Mouse (Mus musculus): ENCODE measurements around the gene Trp53tg5. TPM values are rescaled to one million over a fixed set of nuclear protein-coding genes. Genes with fewer than 3 reads are reported as not detected.

Trp53tg5 gene
- total and polyA plus RNA-seq, 2 experiments from 2014 or later: not detected

DNA sequence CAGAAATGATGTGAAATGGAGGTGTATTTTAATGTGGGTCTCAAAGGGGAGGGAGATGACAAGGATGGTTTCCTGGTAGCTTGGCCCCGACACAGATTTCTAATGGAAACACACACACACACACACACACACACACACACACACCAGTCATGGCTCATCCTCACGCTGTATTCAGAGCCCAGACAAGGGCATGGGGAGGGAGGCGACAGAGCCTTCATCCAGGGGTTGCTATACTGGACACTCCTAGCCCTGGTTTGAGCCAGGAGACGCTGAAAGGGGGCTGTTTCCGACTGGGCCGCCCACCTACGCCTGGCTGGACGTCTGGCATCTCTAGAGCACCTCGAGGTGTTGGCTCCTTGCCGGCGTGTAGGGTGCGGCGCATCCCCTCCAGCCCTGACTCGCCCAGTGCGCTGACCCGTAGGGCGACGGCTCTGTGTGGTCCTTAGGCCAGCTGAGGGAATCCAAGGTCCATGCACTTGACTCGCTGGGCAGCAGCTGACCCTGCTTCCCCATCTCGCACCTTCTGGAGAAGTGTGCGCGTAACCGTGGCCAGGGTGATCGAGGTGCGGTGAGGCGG, 12.2 kb upstream of the Trp53tg5 start, which contains the start of gene Dbndd2:
Dbndd2 (plus strand) TSS at position 426 of the 577 bp plus-strand sequence.
- peak; percentile 24; the same call in 1 of the 2 replicates for ATAC-seq (ENCODE audit: insufficient read depth, low read depth)
- WGBS: 2% methylated on average over 25 of the region's 26 CpGs

DNA sequence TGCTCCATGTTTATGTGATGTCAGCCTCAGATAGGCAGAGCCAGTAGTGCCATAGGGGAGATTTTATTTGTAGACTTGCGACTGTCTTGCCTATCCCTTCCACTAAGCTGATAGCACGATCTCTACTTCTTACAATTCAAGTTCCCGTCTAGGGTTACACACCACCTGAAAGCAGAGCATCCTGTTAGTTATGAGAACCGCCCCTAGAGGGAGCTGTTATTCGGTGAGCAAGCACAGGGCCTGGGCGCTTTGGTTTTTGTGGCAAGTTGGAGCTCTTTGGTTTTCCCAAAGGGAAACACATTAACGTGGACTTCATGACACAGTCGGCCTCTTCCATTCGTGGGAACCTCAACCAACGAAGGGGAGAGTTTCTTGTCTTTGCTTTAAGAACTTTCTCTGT, 3.3 kb downstream of the Trp53tg5 start:
- peak; percentile 28 for DNase-seq (ENCODE audit: low spot score)
- Histone ChIP-seq H3K4me1 (ENCODE audit: control insufficient read depth, insufficient read depth) (no peaks in the 10 kb centered on the region), H3K4me2 (ENCODE audit: low read depth, low read length) (no peak overlapping the region), H3K27me3 (ENCODE audit: control insufficient read depth, insufficient read depth, low read length) (no peaks in the 10 kb centered on the region), H3K4me3 (ENCODE audit: low read depth, low read length) (no peak overlapping the region), H3K36me3 (replicated peaks; ENCODE audit: control insufficient read depth, insufficient read depth, low read length) (peaks cover 24% of the 10 kb centered on the region), H3K9ac (replicated peaks; ENCODE audit: low read depth, low read length) (no peak overlapping the region), H3K27ac (ENCODE audit: low read depth) (no peak overlapping the region), H3K9me3 (replicated peaks; ENCODE audit: control insufficient read depth, low read length) (no peaks in the 10 kb centered on the region)
- TF ChIP-seq EP300 (IDR thresholded peaks at IDR 0.05; ENCODE audit: low read depth) (no peak), CTCF (IDR thresholded peaks at IDR 0.05; ENCODE audit: low read depth) (peak; percentile 59)
- peak; percentile 47; the same call in 1 of the 2 replicates for ATAC-seq (ENCODE audit: insufficient read depth, low read depth)
- 30% methylated on average over 10 of the region's 10 CpGs for WGBS

More for the DNA sequence above, 12.2 kb upstream of the Trp53tg5 start, which contains the start of gene Dbndd2:
- TF ChIP-seq EP300 (IDR thresholded peaks at IDR 0.05; ENCODE audit: low read depth) (no peak), CTCF (IDR thresholded peaks at IDR 0.05; ENCODE audit: low read depth) (no peak)
- H3K4me2 ChIP-seq (ENCODE audit: low read depth, low read length): peak within 1 kb of the TSS; percentile 83
- H3K27me3 ChIP-seq (ENCODE audit: control insufficient read depth, insufficient read depth, low read length): no peaks in the 10 kb centered on the region
- peak within 1 kb of the TSS; percentile 52 for H3K27ac ChIP-seq (ENCODE audit: low read depth)
- peaks cover 7% of the 10 kb centered on the region; the same call in 1 of the 2 replicates for H3K4me1 ChIP-seq (ENCODE audit: control insufficient read depth, insufficient read depth)
- DNase-seq (ENCODE audit: low spot score): no peak
- peaks cover 11% of the 10 kb centered on the region for H3K36me3 ChIP-seq (replicated peaks; ENCODE audit: control insufficient read depth, insufficient read depth, low read length)
- H3K9ac ChIP-seq (replicated peaks; ENCODE audit: low read depth, low read length): peak within 1 kb of the TSS; percentile 65
- peak within 1 kb of the TSS; percentile 66 for H3K4me3 ChIP-seq (ENCODE audit: low read depth, low read length)
- no peaks in the 10 kb centered on the region for H3K9me3 ChIP-seq (replicated peaks; ENCODE audit: control insufficient read depth, low read length)

DNA sequence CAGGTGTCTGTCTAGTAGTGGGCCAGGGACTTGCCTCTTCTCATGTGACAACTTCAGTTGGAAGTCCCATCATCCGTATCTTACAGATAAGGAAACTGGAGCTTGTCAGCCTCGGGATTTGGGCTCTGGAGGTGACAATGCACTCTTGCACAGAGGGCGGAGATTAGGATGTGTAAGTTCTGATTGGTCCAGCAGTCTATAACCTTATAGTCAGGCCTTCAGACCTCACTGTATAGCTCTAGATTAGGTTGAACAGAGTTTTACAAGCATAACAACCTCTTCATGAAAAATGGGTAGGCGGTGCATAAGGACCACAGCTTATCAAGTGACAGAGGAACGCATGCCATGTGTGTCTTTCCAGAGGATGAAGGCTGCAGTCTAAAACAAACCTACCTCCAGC, 6.7 kb downstream of the Trp53tg5 start:
- WGBS: 61% methylated on average over 5 of the region's 5 CpGs
- Histone ChIP-seq H3K9me3 (replicated peaks; ENCODE audit: control insufficient read depth, low read length) (no peaks in the 10 kb centered on the region), H3K4me2 (ENCODE audit: low read depth, low read length) (no peak overlapping the region), H3K4me3 (ENCODE audit: low read depth, low read length) (no peak overlapping the region), H3K9ac (replicated peaks; ENCODE audit: low read depth, low read length) (no peak overlapping the region), H3K27me3 (ENCODE audit: control insufficient read depth, insufficient read depth, low read length) (no peaks in the 10 kb centered on the region), H3K27ac (ENCODE audit: low read depth) (no peak overlapping the region), H3K36me3 (replicated peaks; ENCODE audit: control insufficient read depth, insufficient read depth, low read length) (peaks cover 39% of the 10 kb centered on the region), H3K4me1 (ENCODE audit: control insufficient read depth, insufficient read depth) (0 out of 2 replicates have a peak, but pooled peaks cover 4% of the 10 kb centered on the region)
- DNase-seq (ENCODE audit: low spot score) (no peak), ATAC-seq (ENCODE audit: insufficient read depth, low read depth) (no peak)
- TF ChIP-seq CTCF (IDR thresholded peaks at IDR 0.05; ENCODE audit: low read depth) (no peak), EP300 (IDR thresholded peaks at IDR 0.05; ENCODE audit: low read depth) (no peak)

DNA sequence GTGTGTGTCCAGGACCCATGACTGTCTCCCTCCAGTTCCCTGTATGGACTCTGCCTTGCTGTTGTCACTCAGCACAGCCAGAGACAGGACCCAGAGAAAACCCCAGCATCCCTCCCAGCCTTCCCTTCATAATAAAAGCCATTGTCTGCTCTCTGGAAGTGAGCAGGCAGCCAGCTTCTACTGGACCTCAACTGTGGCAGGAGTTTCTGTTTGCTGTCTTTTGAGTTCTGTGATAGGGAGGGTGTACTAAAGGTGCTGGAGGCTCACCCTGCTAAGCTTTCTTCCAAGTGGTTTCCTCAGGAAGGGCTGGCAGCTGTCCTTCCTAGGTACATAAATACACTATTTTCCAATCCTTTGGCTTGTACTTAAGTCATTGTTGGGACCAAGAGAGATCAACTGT, 8.4 kb downstream of the Trp53tg5 start:
- no peak for TF ChIP-seq EP300 (IDR thresholded peaks at IDR 0.05; ENCODE audit: low read depth)
- TF ChIP-seq CTCF (IDR thresholded peaks at IDR 0.05; ENCODE audit: low read depth): no peak
- Histone ChIP-seq H3K4me3 (ENCODE audit: low read depth, low read length) (no peak overlapping the region), H3K27ac (ENCODE audit: low read depth) (no peak overlapping the region), H3K36me3 (replicated peaks; ENCODE audit: control insufficient read depth, insufficient read depth, low read length) (peaks cover 39% of the 10 kb centered on the region), H3K4me2 (ENCODE audit: low read depth, low read length) (no peak overlapping the region), H3K4me1 (ENCODE audit: control insufficient read depth, insufficient read depth) (peaks cover 9% of the 10 kb centered on the region; the same call in 1 of the 2 replicates), H3K9ac (replicated peaks; ENCODE audit: low read depth, low read length) (no peak overlapping the region), H3K27me3 (ENCODE audit: control insufficient read depth, insufficient read depth, low read length) (no peaks in the 10 kb centered on the region), H3K9me3 (replicated peaks; ENCODE audit: control insufficient read depth, low read length) (no peaks in the 10 kb centered on the region)
- DNase-seq (ENCODE audit: low spot score): no peak
- ATAC-seq (ENCODE audit: insufficient read depth, low read depth): no peak

DNA sequence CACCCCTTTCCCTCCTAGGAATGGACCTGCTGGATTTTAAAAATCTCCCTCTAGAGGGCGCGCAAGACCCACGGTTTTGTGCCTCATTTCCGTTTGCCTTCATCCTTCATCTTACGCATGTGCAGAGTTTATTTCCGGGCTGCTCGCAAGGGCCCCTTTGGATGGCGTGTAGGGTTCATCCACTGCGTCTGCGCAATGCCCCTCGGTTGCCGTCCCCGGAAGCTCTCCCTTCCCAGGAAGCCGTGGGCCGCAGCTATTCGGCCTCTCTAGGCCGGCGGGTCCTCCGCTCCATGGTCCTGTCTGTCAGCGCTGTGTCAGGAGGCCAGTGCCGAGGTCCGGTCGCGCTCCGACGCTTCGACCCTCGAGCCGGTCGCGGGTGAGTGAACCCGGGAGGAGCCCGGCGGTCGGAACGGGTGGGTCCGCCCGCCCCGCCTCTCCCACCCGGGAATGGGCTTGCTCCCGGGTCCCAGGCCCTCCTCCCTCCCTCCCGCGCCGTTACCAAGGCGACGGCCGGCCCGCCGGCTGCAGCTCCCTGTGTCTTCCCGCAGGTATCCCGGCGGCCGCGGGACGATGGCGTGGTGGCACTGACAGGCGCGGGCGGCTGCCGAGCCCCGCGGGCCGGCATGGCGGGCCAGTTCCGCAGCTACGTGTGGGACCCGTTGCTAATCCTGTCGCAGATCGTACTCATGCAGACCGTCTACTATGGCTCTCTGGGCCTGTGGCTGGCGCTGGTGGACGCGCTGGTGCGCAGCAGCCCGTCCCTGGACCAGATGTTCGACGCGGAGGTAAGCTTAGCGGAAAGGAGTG, 12.6 kb downstream of the Trp53tg5 start, which contains the start of gene Gm20458:
Gm20458 (plus strand) TSS at position 223 of the 807 bp plus-strand sequence.
- Histone ChIP-seq H3K4me2 (ENCODE audit: low read depth, low read length) (peak within 1 kb of the TSS; percentile 82), H3K9me3 (replicated peaks; ENCODE audit: control insufficient read depth, low read length) (no peaks in the 10 kb centered on the region), H3K27me3 (ENCODE audit: control insufficient read depth, insufficient read depth, low read length) (no peaks in the 10 kb centered on the region), H3K4me1 (ENCODE audit: control insufficient read depth, insufficient read depth) (peaks cover 20% of the 10 kb centered on the region), H3K9ac (replicated peaks; ENCODE audit: low read depth, low read length) (peak within 1 kb of the TSS; percentile 80), H3K36me3 (replicated peaks; ENCODE audit: control insufficient read depth, insufficient read depth, low read length) (peaks cover 26% of the 10 kb centered on the region), H3K27ac (ENCODE audit: low read depth) (peak within 1 kb of the TSS; percentile 51), H3K4me3 (ENCODE audit: low read depth, low read length) (peak within 1 kb of the TSS; percentile 66)
- TF ChIP-seq EP300 (IDR thresholded peaks at IDR 0.05; ENCODE audit: low read depth): peak; percentile 72; the same call in 1 of the 2 replicates
- peak; percentile 87 for TF ChIP-seq CTCF (IDR thresholded peaks at IDR 0.05; ENCODE audit: low read depth)
- under 1% methylated on average over 68 of the region's 79 CpGs for WGBS
- ATAC-seq (ENCODE audit: insufficient read depth, low read depth) (peak; percentile 99), DNase-seq (ENCODE audit: low spot score) (peak; percentile 98)

Measured in heart, postnatal 0 days (tissue).